Comparison of ENCODE assay signal across 8 mouse cellular contexts in the genomic region with DNA sequence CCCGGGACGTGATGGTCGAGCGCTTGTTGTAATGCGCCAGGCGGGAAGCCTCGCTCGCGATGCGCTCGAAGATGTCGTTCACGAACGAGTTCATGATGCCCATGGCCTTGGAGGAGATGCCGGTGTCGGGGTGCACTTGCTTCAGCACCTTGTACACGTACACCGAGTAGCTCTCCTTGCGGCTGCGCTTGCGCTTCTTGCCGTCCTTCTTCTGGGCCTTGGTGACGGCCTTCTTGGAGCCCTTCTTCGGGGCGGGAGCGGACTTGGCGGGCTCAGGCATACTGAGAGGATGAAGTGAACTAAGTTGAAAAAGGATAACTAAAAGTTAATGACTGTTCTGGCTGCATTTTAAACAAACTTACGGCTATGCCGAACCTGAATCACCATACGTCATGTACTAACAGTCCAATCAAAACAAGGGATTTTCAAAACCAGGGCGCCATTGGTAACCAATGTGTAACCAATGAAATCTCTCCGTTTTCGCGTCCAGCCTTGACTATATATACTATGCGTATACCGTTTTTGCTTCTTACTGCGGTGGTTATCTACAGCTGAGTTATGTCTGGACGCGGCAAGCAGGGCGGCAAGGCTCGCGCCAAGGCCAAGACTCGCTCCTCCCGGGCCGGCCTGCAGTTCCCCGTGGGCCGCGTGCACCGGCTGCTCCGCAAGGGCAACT. TPM values are rescaled to one million over a fixed set of nuclear protein-coding genes. Genes with fewer than 3 reads are reported as not detected.
DNase-seq lines count a peak whose midpoint lies in the region; TF ChIP-seq lines count a peak whose summit lies in the region.
"Not testable (repeated sequence)": the region's sequence is repeated elsewhere in the genome, so short reads cannot be mapped to it uniquely, and the experiment has no call there.

A gene (minus strand): TSS at position 280 of the 676 bp plus-strand sequence.
A gene (plus strand): TSS at position 559 of the 676 bp plus-strand sequence.

- TF ChIP-seq CTCF in left cerebral cortex, adult 2 months (IDR thresholded peaks at IDR 0.05), result not testable (repeated sequence)

- intact Hi-C loops in left cerebral cortex, adult 2 months (cut with DNase I), result loop anchor here (1.0 to 10.0 kb wide), 5 partner anchors 34 to 1966 kb away; a partner anchor contains a TSS

- H3K36me3 ChIP-seq in macrophage (ENCODE audit: inconsistent target), result not testable (repeated sequence)

- H3K79me2 ChIP-seq in macrophage (ENCODE audit: inconsistent target), result not testable (repeated sequence)

- peak; percentile 92 for DNase-seq in adipocyte (ENCODE audit: low spot score)
- DNase-seq in embryo, embryonic 10 days (ENCODE audit: low spot score), result peak; percentile 96
- DNase-seq in gastrocnemius, adult 8-10 months (ENCODE audit: low spot score in 2 of 2), result peak; percentile 10 to 15
- peak; percentile 98 for DNase-seq in hindlimb bud, embryonic 11.5 days (ENCODE audit: extremely low spot score, low read depth, low spot score)
- peak; percentile 74 to 84 for DNase-seq in left cerebral cortex, adult 2 months (ENCODE audit: extremely low spot score in 1 of 2, low spot score in 2 of 2)
- peak; percentile 84 for DNase-seq in retina, postnatal 7 days (ENCODE audit: low read depth, low spot score)
- DNase-seq in urinary bladder, adult 18-20 months (ENCODE audit: low spot score in 2 of 2), result peak; percentile 63 to 70

- H3K4me3 ChIP-seq in left cerebral cortex, adult 2 months, result peak within 1 kb of the TSS; percentile 48
- peak within 1 kb of the TSS; percentile 29 for H3K4me3 ChIP-seq in macrophage (ENCODE audit: inconsistent target)

- WGBS in macrophage (ENCODE audit: missing documents), result 0% methylated on average over 15 of the region's 50 CpGs

- peak within 1 kb of the TSS; percentile 83 for H3K27ac ChIP-seq in left cerebral cortex, adult 2 months
- H3K27ac ChIP-seq in macrophage, result peak within 1 kb of the TSS; percentile 86

RNA-seq across cellular contexts. Expression of the first gene that starts in this region (rescaled TPM):
- total RNA-seq in gastrocnemius, adult 8-10 months (2022), result 1 to 10 TPM in 3 of 4 experiments, under 1 TPM in 1; 0.99 to 6.6 (median 3.4) TPM
- total RNA-seq in left cerebral cortex, adult 2 months (2021), result 10 to 100 TPM; 23.7 to 28.5 TPM
- total RNA-seq in macrophage (2018; cell fraction: chromatin; rRNA removed), result 1 to 10 TPM in 2 of 26 experiments, not detected in 24; 4.9 to 5.7 TPM
- total RNA-seq in macrophage (2018; cell fraction: cytosol; rRNA removed), result 10 to 100 TPM in 3 of 26 experiments, 1 to 10 TPM in 22, not detected in 1; 1.9 to 13.9 (median 4.7) TPM
- 1 to 10 TPM in 5 of 26 experiments, not detected in 21; 3.4 to 8.9 (median 3.6) TPM for total RNA-seq in macrophage (2018; cell fraction: nucleus; rRNA removed)
- polyA plus RNA-seq in macrophage (2018), result not detected in 3 replicates

RNA-seq across cellular contexts. Expression of the second gene that starts in this region (rescaled TPM):
- total RNA-seq in gastrocnemius, adult 8-10 months (2022), result 1 to 10 TPM in 3 of 4 experiments, not detected in 1; 1.8 to 3.3 (median 2.6) TPM
- total RNA-seq in left cerebral cortex, adult 2 months (2021), result 10 to 100 TPM; 25.4 to 32.6 TPM
- 10 to 100 TPM in 8 of 26 experiments, 1 to 10 TPM in 5, not detected in 13; 4.0 to 22.3 (median 10.1) TPM for total RNA-seq in macrophage (2018; cell fraction: chromatin; rRNA removed)
- total RNA-seq in macrophage (2018; cell fraction: cytosol; rRNA removed), result 10 to 100 TPM in 19 of 26 experiments, 1 to 10 TPM in 7; 4.4 to 64.5 (median 19.2) TPM
- total RNA-seq in macrophage (2018; cell fraction: nucleus; rRNA removed), result 10 to 100 TPM in 7 of 26 experiments, 1 to 10 TPM in 11, not detected in 8; 3.0 to 27.8 (median 7.8) TPM
- not detected in 3 replicates for polyA plus RNA-seq in macrophage (2018)

Comparison
In these comparisons a context has a peak if more than half of its experiments do, and no peak if none do; other contexts are left out.
1. Peak in every context shown above with its lines: DNase-seq, H3K4me3 ChIP-seq and H3K27ac ChIP-seq.
2. RNA of the second gene that starts in this region (total RNA-seq): 25.4 to 32.6 TPM in left cerebral cortex, adult 2 months; 1.8 to 3.3 TPM in gastrocnemius, adult 8-10 months; every median in the first group is over 4 times any median in the second.
3. DNase-seq: peak in every context shown above with its lines; median percentile 98 in hindlimb bud, embryonic 11.5 days; 96 in embryo, embryonic 10 days; 92 in adipocyte; 84 in retina, postnatal 7 days; 79 in left cerebral cortex, adult 2 months; 66 in urinary bladder, adult 18-20 months; 12 in gastrocnemius, adult 8-10 months.